Mouse (Mus musculus) forebrain, embryonic 15.5 days (tissue): Measurements from ENCODE around the gene Nfasc. TPM values are rescaled to one million over a fixed set of nuclear protein-coding genes. Genes with fewer than 3 reads are reported as not detected.

Experiments
- ATAC-seq: fragments of 200-750 bp; cut with Nextera tagmentation; replicated peaks from 2 replicates; pipeline ENCODE4 v1.8.0; 2017; ENCODE audit warnings: mild to moderate bottlenecking, moderate TSS enrichment, moderate library complexity
- H3K27ac ChIP-seq: fragments of 300-500 bp; sonication (generic); replicated peaks from 2 replicates; pipeline ENCODE4 v1.5.1; 2015; ENCODE audit warnings: mild to moderate bottlenecking, inconsistent platforms
- H3K27me3 ChIP-seq: fragments of 300-500 bp; sonication (generic); 2 replicates; pipeline ENCODE4 v1.6.1; 2015; ENCODE audit warnings: inconsistent platforms
- H3K36me3 ChIP-seq: fragments of 300-500 bp; sonication (generic); 2 replicates; pipeline ENCODE4 v1.6.1; 2015; ENCODE audit warnings: mild to moderate bottlenecking, inconsistent platforms
- H3K4me1 ChIP-seq: fragments of 300-500 bp; sonication (generic); 2 replicates; pipeline ENCODE4 v1.6.1; 2015; ENCODE audit warnings: inconsistent platforms
- H3K4me2 ChIP-seq: fragments of 300-500 bp; sonication (generic); replicated peaks from 2 replicates; pipeline ENCODE4 v1.6.1; 2015; ENCODE audit warnings: mild to moderate bottlenecking, inconsistent platforms
- H3K4me3 ChIP-seq: fragments of 300-500 bp; sonication (generic); 2 replicates; pipeline ENCODE4 v1.5.1; 2015; ENCODE audit warnings: mild to moderate bottlenecking, inconsistent platforms
- H3K9ac ChIP-seq: fragments of 300-500 bp; sonication (generic); replicated peaks from 2 replicates; pipeline ENCODE4 v1.6.1; 2015; ENCODE audit warnings: mild to moderate bottlenecking, inconsistent platforms
- H3K9me3 ChIP-seq: fragments of 300-500 bp; sonication (generic); 2 replicates; pipeline ENCODE4 v1.6.1; 2016; ENCODE audit warnings: inconsistent platforms
- WGBS: fragments of 180-500 bp; shearing (Covaris S2); methylation state at CpG from one replicate; pipeline ENCODE4 v1.1.7; 2015; ENCODE audit warnings: mixed read lengths; 5-methylcytosine and 5-hydroxymethylcytosine counted together
- polyA plus RNA-seq: library from polyadenylated mRNA; unstranded; fragments of >200 nt; fragmentation: Nextera tagmentation; extraction: Ambion mirVana; gene quantifications from 2 replicates; pipeline ENCODE4 v1.2.1, GENCODE M21; 2015

The Nfasc gene
- polyA plus RNA-seq, 1 experiment from 2014 or later = 51.5 TPM

DNA sequence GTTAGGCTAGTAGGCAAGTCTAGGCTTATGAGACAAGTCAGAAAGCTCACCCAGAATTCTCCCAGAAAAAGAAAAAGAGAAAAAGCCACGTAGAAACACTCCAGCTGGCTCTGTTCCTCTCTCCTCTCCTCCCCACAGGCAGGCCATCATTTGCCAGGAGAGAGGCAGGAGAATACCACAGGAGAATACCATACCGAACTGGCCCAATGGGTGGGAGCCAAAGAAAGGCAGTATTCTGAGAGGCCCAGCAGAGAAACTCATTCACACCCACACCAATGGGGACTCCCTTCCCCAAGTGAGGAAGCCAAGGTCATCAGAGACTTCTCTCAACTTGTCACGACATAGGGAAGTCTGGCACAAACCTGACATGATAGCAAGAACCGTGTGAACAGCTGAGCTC lies 19.2 kb downstream of the Nfasc start:
- no peak overlapping the region for H3K9ac ChIP-seq
- H3K4me3 ChIP-seq = no peak overlapping the region
- no peaks in the 10 kb centered on the region for H3K9me3 ChIP-seq
- no peaks in the 10 kb centered on the region for H3K36me3 ChIP-seq
- no peaks in the 10 kb centered on the region for H3K27me3 ChIP-seq
- H3K27ac ChIP-seq = no peak overlapping the region
- H3K4me1 ChIP-seq = peaks cover 41% of the 10 kb centered on the region
- 64% methylated on average over 4 of the region's 4 CpGs for WGBS
- no peak overlapping the region for H3K4me2 ChIP-seq
- no peak for ATAC-seq

DNA sequence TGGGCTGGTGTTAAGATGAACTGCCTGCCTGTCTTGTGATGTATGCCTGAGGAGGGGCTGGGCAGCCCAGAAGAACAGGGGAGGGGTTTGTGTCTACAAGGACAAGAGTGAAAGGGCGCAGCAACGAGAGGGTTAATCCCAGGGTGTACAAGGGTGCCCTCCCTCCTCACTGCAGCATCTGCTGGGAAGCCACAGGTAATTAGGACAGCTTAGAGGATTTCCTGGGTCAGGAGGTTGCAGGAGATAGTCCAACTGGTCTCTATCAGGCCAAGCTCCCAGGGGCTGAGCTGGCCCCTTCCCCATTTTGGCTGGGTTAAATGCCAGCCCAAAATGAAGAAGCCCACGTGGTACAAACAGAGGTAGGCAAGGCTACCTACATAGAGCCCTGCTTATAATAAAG lies 20.3 kb downstream of the Nfasc start:
- H3K27ac ChIP-seq = no peak overlapping the region
- H3K9ac ChIP-seq = no peak overlapping the region
- 83% methylated on average over 3 of the region's 3 CpGs for WGBS
- no peak for ATAC-seq
- no peaks in the 10 kb centered on the region for H3K9me3 ChIP-seq
- H3K4me2 ChIP-seq = no peak overlapping the region
- no peak overlapping the region for H3K4me3 ChIP-seq
- H3K27me3 ChIP-seq = no peaks in the 10 kb centered on the region
- H3K4me1 ChIP-seq = peaks cover 43% of the 10 kb centered on the region
- H3K36me3 ChIP-seq = no peaks in the 10 kb centered on the region

DNA sequence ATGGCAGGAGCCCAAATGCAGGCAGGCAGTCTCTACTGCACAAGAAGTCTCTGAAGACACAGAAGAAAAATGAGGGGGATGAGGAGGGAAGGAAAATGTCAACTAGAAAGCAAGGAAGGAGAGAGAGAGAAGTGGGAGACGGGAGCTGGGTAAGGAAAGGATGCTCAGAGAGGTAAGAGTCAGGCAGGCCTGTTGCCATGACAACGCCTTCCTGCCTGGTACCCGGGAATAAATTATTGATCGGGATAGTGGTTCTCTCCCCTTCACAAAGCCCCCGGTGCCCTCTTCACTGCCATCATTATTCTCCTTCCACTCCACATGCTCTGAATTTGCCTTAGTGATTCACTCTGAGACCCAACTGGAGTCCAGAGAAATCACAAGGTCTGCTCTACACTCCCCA lies 23.4 kb downstream of the Nfasc start:
- Histone ChIP-seq H3K4me2 (no peak overlapping the region), H3K27me3 (no peaks in the 10 kb centered on the region), H3K36me3 (no peaks in the 10 kb centered on the region), H3K9me3 (no peaks in the 10 kb centered on the region), H3K27ac (peak overlapping the region; percentile 24), H3K9ac (no peak overlapping the region), H3K4me1 (peaks cover 52% of the 10 kb centered on the region), H3K4me3 (no peak overlapping the region)
- WGBS = 47% methylated on average over 5 of the region's 5 CpGs
- peak; percentile 45; the same call in 1 of the 2 replicates for ATAC-seq

DNA sequence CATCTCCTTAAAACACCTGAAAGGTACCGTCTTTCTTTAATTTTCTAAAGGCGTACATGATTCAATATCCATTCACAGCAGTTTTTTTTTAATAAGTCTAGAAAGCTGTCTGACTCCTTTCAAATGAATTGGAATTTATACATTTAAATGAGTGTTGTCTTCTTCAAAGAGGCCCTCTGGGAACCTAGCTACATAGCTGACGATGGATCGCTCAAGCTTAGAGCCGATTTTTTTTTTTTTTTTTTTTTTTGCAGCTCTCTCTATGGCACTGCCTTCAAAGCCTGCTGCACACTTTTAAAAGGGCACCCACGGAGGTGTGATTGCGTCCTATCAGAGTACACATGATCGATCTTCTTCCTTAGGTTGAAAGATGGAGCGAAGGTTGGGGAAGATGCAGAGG lies 26.6 kb downstream of the Nfasc start:
- ATAC-seq = no peak
- no peaks in the 10 kb centered on the region for H3K36me3 ChIP-seq
- no peak overlapping the region for H3K4me2 ChIP-seq
- peak overlapping the region; percentile 65 for H3K27ac ChIP-seq
- WGBS = 78% methylated on average over 9 of the region's 9 CpGs
- H3K4me3 ChIP-seq = no peak overlapping the region
- H3K27me3 ChIP-seq = no peaks in the 10 kb centered on the region
- peaks cover 49% of the 10 kb centered on the region for H3K4me1 ChIP-seq
- H3K9me3 ChIP-seq = no peaks in the 10 kb centered on the region
- H3K9ac ChIP-seq = no peak overlapping the region

DNA sequence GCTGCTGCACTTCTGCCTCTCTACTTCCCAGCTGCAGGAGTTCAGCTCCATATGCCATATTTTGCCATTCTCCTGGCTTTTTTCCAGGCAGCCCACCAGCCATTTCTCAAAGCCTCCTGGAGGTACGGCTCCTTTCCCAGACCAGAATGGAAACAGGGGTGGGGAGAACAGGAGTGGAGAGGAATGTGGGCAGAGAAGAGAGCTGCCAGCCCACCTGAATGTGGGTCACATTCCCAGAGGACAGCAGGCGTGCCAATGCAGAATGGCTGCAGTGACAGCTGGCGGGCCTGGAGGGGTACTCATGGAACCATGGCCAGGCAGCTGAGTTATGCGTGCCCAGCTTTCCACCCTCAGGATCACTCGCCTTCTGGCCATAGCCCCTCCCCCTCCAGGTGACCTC lies 32.2 kb downstream of the Nfasc start:
- H3K27ac ChIP-seq = no peak overlapping the region

DNA sequence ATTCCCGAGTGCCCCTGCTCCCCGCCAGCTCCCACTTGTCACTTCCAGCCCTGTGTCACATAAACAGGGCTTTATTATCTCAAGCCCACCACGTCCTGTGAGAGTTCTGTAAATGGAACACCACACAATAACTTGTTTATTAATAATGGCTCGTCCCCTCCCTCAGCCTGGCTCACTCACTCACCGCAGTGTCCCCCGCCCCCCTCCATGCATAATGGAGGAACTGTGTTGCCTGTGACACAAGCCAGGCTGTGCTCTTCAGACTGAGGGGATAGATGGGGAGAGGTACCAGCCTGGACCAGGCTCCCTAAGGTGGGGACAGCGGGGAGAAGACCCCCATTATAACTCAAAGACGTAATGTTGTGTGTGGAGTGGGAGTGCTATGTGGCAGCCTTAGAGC lies 34.3 kb downstream of the Nfasc start:
- Histone ChIP-seq H3K27ac (no peak overlapping the region), H3K9ac (no peak overlapping the region), H3K27me3 (no peaks in the 10 kb centered on the region), H3K36me3 (no peaks in the 10 kb centered on the region), H3K4me2 (no peak overlapping the region), H3K4me1 (peaks cover 35% of the 10 kb centered on the region), H3K4me3 (no peak overlapping the region), H3K9me3 (no peaks in the 10 kb centered on the region)
- 42% methylated on average over 8 of the region's 8 CpGs for WGBS
- ATAC-seq = no peak

More for the DNA sequence above, 32.2 kb downstream of the Nfasc start:
- ATAC-seq = no peak
- Histone ChIP-seq H3K9ac (no peak overlapping the region), H3K4me3 (no peak overlapping the region), H3K4me1 (peaks cover 24% of the 10 kb centered on the region), H3K9me3 (no peaks in the 10 kb centered on the region), H3K4me2 (no peak overlapping the region), H3K36me3 (no peaks in the 10 kb centered on the region), H3K27me3 (no peaks in the 10 kb centered on the region)
- 55% methylated on average over 5 of the region's 5 CpGs for WGBS

DNA sequence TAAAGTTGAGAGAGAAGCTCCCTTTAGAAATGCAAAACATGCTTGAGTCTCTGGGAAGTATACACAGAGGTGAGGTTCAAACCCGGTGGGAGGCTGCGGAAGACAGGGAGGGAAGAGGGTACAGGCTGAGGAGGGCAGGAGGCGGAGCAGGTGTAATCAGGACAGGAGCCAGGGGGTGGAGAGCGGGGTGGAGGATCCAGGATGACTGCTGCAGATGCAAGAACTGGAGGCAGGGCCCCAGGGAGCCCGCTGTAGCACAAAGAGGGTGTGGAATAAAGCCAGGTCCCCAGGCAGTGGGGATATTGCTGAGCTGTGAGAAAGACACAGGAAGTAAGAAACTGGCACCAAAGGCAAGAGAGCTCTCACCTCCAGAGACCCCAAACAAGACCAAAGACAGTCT lies 38.1 kb downstream of the Nfasc start:
- no peak overlapping the region for H3K4me3 ChIP-seq
- H3K36me3 ChIP-seq = no peaks in the 10 kb centered on the region; the same call in 1 of the 2 replicates
- no peaks in the 10 kb centered on the region for H3K9me3 ChIP-seq
- ATAC-seq = no peak
- no peak overlapping the region for H3K27ac ChIP-seq
- peaks cover 24% of the 10 kb centered on the region for H3K4me1 ChIP-seq
- no peaks in the 10 kb centered on the region for H3K27me3 ChIP-seq
- H3K9ac ChIP-seq = no peak overlapping the region
- H3K4me2 ChIP-seq = no peak overlapping the region
- 29% methylated on average over 5 of the region's 5 CpGs for WGBS

DNA sequence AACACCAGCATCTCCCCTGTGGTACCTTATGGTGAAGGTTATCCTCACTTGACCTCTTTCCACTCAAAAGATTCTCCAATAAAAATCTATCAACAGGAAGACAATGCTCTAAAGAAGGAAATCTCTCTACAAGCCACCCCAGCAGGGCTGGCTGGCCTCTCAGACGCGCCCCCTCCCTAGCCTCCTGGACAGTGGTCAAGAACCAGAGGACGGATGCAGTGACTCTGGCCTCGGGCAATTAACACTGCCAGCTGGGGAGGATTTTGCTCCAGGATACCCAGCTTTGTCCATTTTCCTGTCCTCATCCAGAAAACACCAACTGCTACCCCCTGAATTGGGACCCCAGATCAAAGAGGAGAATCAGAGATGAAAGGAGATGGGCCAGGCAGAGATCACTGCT lies 44.7 kb downstream of the Nfasc start:
- no peaks in the 10 kb centered on the region; the same call in 1 of the 2 replicates for H3K36me3 ChIP-seq
- H3K27ac ChIP-seq = peak overlapping the region; percentile 72
- no peak overlapping the region for H3K4me2 ChIP-seq
- 61% methylated on average over 4 of the region's 4 CpGs for WGBS
- no peaks in the 10 kb centered on the region for H3K9me3 ChIP-seq
- H3K27me3 ChIP-seq = no peaks in the 10 kb centered on the region
- H3K4me3 ChIP-seq = no peak overlapping the region
- peaks cover 13% of the 10 kb centered on the region for H3K4me1 ChIP-seq
- ATAC-seq = no peak
- H3K9ac ChIP-seq = no peak overlapping the region

DNA sequence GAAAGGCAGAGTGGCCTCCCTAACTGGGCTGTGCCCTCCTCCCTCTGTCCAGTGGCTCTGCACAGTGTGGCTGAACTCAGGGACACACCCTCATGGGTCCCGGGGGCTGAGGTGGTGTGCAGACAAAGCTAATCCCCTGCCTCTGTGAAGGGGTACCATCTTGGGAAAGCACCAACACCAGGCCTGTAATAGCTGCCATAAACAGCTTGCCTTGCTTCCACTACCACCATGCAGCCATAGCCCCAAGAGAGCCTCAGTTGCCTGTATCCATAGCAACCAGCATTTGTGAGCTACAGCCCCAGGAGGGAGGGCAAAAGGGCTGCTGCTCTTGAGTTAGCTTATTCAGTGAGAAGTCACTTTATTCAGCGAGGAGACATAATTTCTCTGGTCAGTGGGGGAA lies 45.4 kb downstream of the Nfasc start:
- Histone ChIP-seq H3K4me3 (no peak overlapping the region), H3K27me3 (no peaks in the 10 kb centered on the region), H3K9me3 (no peaks in the 10 kb centered on the region), H3K4me2 (no peak overlapping the region), H3K9ac (no peak overlapping the region), H3K36me3 (no peaks in the 10 kb centered on the region; the same call in 1 of the 2 replicates), H3K4me1 (peaks cover 13% of the 10 kb centered on the region), H3K27ac (peak overlapping the region; percentile 72)
- ATAC-seq = peak; percentile 72
- 12% methylated on average over 2 of the region's 2 CpGs for WGBS

DNA sequence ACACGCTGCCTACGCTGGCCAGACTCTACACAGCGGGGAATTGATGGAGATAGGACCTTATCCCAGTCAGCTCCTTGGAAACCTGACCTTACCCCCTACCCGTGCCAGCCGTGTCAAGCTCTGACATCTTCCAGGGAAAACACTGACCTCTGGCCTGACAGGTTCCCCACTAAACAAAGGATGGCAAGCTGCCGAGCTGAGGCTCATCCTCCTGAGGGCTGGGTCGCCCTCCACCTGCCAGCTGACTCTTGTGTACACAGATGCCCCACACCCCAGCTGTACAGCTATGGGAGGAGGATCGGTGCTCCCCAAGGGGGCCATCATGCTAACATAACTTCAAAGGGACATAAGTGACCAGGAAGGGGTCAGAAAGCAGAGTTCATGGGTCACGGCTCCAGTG lies 47.6 kb downstream of the Nfasc start:
- ATAC-seq = no peak
- H3K36me3 ChIP-seq = no peaks in the 10 kb centered on the region; the same call in 1 of the 2 replicates
- no peaks in the 10 kb centered on the region for H3K9me3 ChIP-seq
- peaks cover 21% of the 10 kb centered on the region for H3K4me1 ChIP-seq
- H3K4me3 ChIP-seq = no peak overlapping the region
- 67% methylated on average over 9 of the region's 9 CpGs for WGBS
- H3K4me2 ChIP-seq = no peak overlapping the region
- no peaks in the 10 kb centered on the region for H3K27me3 ChIP-seq
- no peak overlapping the region for H3K27ac ChIP-seq
- H3K9ac ChIP-seq = no peak overlapping the region

DNA sequence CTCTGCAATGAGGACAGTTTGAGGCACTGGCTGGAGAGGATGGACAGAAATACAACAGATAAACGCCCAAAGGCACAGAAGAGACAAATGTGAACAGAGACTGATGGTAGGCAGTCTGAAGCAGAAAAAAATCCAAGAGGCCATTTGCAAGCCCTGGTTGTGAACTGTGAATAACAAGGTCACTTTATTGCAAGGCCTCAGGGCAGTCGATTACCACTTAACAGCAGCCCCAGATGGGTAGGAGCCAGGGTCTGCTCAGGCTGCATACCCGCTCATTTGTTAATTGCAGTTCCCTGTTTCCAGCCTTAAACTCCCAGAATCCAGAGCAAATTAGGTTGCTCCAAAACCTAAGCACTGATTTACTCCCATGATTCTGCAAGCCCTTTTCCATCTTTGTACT lies 52.4 kb downstream of the Nfasc start:
- WGBS = 59% methylated on average over 3 of the region's 3 CpGs
- H3K9me3 ChIP-seq = no peaks in the 10 kb centered on the region
- no peak overlapping the region for H3K4me3 ChIP-seq
- no peaks in the 10 kb centered on the region for H3K27me3 ChIP-seq
- no peak overlapping the region for H3K4me2 ChIP-seq
- ATAC-seq = no peak
- H3K36me3 ChIP-seq = no peaks in the 10 kb centered on the region
- H3K9ac ChIP-seq = no peak overlapping the region
- H3K4me1 ChIP-seq = peaks cover 8% of the 10 kb centered on the region; the same call in 1 of the 2 replicates
- peak overlapping the region; percentile 28; the same call in 1 of the 2 replicates for H3K27ac ChIP-seq

DNA sequence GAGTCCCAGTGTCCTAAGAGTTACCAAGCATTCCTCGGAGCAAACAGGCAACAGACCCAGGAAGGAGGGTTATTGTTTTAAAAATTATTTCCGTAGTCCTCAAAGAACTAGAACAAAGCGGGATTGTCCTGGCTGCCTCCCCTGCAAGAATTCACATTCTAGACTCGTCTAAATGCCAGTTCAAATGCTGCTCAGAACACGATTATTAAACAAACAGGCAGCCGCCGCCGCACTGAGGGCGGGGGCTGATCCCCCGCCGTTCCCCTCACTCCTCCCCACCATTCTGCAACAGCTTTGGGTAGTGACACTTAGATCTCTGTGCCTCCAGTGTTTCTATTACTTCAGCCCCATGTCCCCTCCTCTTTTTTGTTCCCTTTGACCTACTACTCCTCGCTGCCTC lies 62.7 kb downstream of the Nfasc start:
- peaks cover 14% of the 10 kb centered on the region for H3K4me1 ChIP-seq
- WGBS = 57% methylated on average over 12 of the region's 12 CpGs
- ATAC-seq = no peak
- no peaks in the 10 kb centered on the region for H3K9me3 ChIP-seq
- H3K36me3 ChIP-seq = no peaks in the 10 kb centered on the region
- H3K27ac ChIP-seq = peak overlapping the region; percentile 20; the same call in 1 of the 2 replicates
- H3K4me3 ChIP-seq = no peak overlapping the region
- H3K27me3 ChIP-seq = no peaks in the 10 kb centered on the region
- no peak overlapping the region for H3K4me2 ChIP-seq
- no peak overlapping the region for H3K9ac ChIP-seq

DNA sequence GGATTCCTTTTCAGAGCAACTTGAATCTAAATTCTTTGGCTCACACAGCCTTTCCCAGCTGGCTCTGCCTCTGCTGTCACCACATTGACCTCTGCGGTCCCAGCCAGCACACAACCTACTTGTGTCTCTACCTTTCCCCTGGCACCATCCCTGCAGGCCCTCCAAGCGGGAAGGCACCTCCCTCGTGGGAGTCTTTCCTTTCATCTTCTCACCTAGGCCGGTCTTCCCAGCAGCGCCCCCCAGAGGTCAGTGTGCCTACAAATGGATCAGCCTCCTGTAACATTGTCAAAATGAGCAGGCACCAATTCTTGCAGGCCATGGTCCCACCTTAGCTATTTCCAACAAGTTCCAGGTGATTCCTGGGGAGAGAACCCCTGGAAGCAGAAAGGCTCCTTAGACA lies 63.5 kb downstream of the Nfasc start:
- Histone ChIP-seq H3K27ac (peak overlapping the region; percentile 20; the same call in 1 of the 2 replicates), H3K36me3 (no peaks in the 10 kb centered on the region)

More for the DNA sequence above, 63.5 kb downstream of the Nfasc start:
- ATAC-seq = no peak
- Histone ChIP-seq H3K9ac (no peak overlapping the region), H3K4me2 (no peak overlapping the region), H3K9me3 (no peaks in the 10 kb centered on the region), H3K4me1 (peaks cover 14% of the 10 kb centered on the region), H3K27me3 (no peaks in the 10 kb centered on the region), H3K4me3 (no peak overlapping the region)
- 56% methylated on average over 5 of the region's 5 CpGs for WGBS
